Mouse (Mus musculus) intestine, embryonic 16.5 days (tissue): ENCODE data around the gene Tril. TPM values are rescaled to one million over a fixed set of nuclear protein-coding genes. Genes with fewer than 3 reads are reported as not detected.

ENCODE experiments used
- ATAC-seq: fragments of 200-750 bp; cut with Nextera tagmentation; 2 replicates; pipeline ENCODE4 v1.8.0; 2017; ENCODE audit warnings: moderate TSS enrichment, moderate library complexity
- H3K27ac ChIP-seq: fragments of 300-500 bp; sonication (generic); 2 replicates; pipeline ENCODE4 v1.5.1; 2014; ENCODE audit warnings: mild to moderate bottlenecking, low read length
- H3K27me3 ChIP-seq: fragments of 300-500 bp; sonication (generic); replicated peaks from 2 replicates; pipeline ENCODE4 v1.6.1; 2014; ENCODE audit warnings: low read length, control low read depth, mixed read lengths; ENCODE audit not compliant: control insufficient read depth, insufficient read depth
- H3K36me3 ChIP-seq: fragments of 300-500 bp; sonication (generic); 2 replicates; pipeline ENCODE4 v1.6.1; 2014; ENCODE audit warnings: low read length, control low read depth; ENCODE audit not compliant: control insufficient read depth, insufficient read depth
- H3K4me1 ChIP-seq: fragments of 300-500 bp; sonication (generic); 2 replicates; pipeline ENCODE4 v1.6.1; 2014; ENCODE audit warnings: low read length, control low read depth, mixed read lengths; ENCODE audit not compliant: control insufficient read depth, insufficient read depth
- H3K4me2 ChIP-seq: fragments of 300-500 bp; sonication (generic); 2 replicates; pipeline ENCODE4 v1.6.1; 2014; ENCODE audit warnings: low read depth, low read length, control low read depth
- H3K4me3 ChIP-seq: fragments of 300-500 bp; sonication (generic); 2 replicates; pipeline ENCODE4 v1.5.1; 2014; ENCODE audit warnings: mild to moderate bottlenecking, low read length
- H3K9ac ChIP-seq: fragments of 300-500 bp; sonication (generic); 2 replicates; pipeline ENCODE4 v1.6.1; 2014; ENCODE audit warnings: low read depth, low read length
- H3K9me3 ChIP-seq: fragments of 300-500 bp; sonication (generic); 2 replicates; pipeline ENCODE4 v1.6.1; 2016; ENCODE audit warnings: low read length, control low read depth; ENCODE audit not compliant: control insufficient read depth
- WGBS: fragments of 180-500 bp; shearing (Covaris S2); extraction: QIAGEN DNeasy Blood & Tissue Kit; methylation state at CpG from one replicate; pipeline ENCODE4 v1.1.7; 2014; 5-methylcytosine and 5-hydroxymethylcytosine counted together
- polyA plus RNA-seq: library from polyadenylated mRNA; unstranded; fragments of >200 nt; fragmentation: Nextera tagmentation; extraction: Ambion mirVana; gene quantifications from 2 replicates; pipeline ENCODE4 v1.2.1, GENCODE M21; 2015

Gene Tril
- polyA plus RNA-seq, 1 experiment from 2014 or later = 10.2 TPM

DNA sequence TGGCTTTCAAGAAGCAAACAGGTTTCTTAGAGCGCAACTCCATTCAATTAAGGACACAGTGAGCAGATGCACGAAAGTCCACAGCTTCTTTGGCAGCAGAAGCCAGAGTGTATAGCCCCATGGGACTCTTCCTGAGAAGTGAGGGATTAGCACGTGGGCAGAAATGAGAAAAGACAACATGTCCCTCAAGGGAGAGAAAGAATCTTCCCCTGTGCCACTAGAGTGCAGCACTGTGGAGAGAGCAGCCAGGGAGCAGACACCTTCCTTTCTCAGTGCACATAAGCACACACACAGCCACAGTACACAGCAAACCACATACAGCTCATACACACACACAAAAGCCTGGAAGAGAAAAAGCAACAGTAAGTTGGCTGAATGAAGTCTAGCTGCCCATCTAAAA lies 8.4 kb downstream of the Tril start:
- 77% methylated on average over 3 of the region's 3 CpGs for WGBS
- Histone ChIP-seq H3K4me2 (no peak overlapping the region), H3K4me1 (peaks cover 6% of the 10 kb centered on the region), H3K9me3 (no peaks in the 10 kb centered on the region), H3K27me3 (peaks cover 2% of the 10 kb centered on the region; the same call in 1 of the 2 replicates), H3K4me3 (no peak overlapping the region), H3K9ac (no peak overlapping the region), H3K36me3 (no peaks in the 10 kb centered on the region), H3K27ac (no peak overlapping the region)
- ATAC-seq = no peak

DNA sequence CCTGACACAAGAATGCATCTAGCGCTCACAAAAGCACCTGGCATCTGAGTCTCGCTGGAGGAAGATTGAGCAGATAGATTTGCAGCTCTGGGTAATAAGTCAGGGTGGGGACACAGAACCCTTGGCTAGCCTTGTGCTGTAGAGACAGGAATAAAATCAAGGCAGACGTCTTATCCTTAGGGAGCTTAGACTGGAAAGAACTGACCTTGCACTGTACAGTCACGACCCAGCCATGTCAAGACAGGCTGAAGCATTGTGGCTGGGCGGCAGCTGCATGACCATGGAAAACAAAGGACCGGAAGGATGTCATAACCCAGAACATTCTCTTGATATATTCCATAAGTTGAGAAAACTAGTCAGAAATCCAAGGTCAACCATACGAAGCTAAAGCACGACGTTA lies 11.8 kb downstream of the Tril start:
- 72% methylated on average over 9 of the region's 9 CpGs for WGBS
- H3K27ac ChIP-seq = no peak overlapping the region
- H3K36me3 ChIP-seq = no peaks in the 10 kb centered on the region
- no peaks in the 10 kb centered on the region for H3K9me3 ChIP-seq
- no peak overlapping the region for H3K4me3 ChIP-seq
- H3K4me2 ChIP-seq = no peak overlapping the region
- H3K4me1 ChIP-seq = no peaks in the 10 kb centered on the region
- ATAC-seq = no peak
- H3K27me3 ChIP-seq = no peaks in the 10 kb centered on the region
- no peak overlapping the region for H3K9ac ChIP-seq

DNA sequence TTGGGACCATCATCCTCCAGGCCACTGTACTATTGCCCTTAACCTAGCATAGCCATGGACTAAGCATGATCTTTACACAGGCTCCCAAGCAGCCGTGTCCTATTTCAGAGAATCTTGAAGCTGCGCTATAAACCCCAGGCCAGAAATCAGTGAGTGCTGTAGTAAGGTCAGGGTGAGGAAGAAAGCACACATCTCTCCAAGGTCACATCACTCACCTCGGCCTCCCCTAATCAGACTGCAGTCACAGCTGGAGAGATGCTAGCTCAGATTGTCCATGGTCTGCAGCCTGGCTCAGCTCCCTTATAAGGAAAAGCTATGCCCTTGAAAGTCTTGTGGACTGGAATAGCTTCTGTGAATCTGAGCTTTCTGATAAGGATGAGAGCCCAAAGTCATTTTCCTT lies 13.4 kb downstream of the Tril start:
- WGBS = 68% methylated on average over 3 of the region's 3 CpGs
- ATAC-seq = no peak
- H3K36me3 ChIP-seq = no peaks in the 10 kb centered on the region

DNA sequence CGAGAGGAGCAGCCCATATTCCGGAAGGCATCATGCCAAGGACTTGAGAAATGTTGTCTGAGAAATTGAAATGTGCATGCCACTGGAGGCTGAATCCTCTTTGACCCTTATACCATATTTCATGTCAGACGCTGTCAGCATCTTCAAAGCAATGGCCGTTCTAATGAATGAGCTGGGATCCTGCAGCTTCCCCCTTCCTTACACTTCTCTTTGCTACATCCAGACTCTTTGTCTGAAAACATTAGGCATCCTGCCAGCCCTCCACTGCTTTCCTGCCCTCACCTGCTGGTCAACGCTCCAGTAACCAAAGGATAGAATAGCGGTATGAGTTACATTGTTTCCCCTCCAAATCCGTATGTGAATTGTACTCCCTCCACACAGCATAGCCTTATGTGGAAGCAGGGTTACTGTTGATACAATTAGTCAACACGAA lies 14.0 kb downstream of the Tril start:
- H3K9me3 ChIP-seq = no peaks in the 10 kb centered on the region
- ATAC-seq = no peak
- no peak overlapping the region for H3K4me3 ChIP-seq
- H3K27me3 ChIP-seq = no peaks in the 10 kb centered on the region
- 52% methylated on average over 8 of the region's 8 CpGs for WGBS
- H3K9ac ChIP-seq = no peak overlapping the region
- H3K4me2 ChIP-seq = no peak overlapping the region
- no peaks in the 10 kb centered on the region for H3K36me3 ChIP-seq
- H3K27ac ChIP-seq = no peak overlapping the region
- H3K4me1 ChIP-seq = peaks cover 1% of the 10 kb centered on the region; the same call in 1 of the 2 replicates

More for the DNA sequence above, 13.4 kb downstream of the Tril start:
- Histone ChIP-seq H3K4me3 (no peak overlapping the region), H3K4me2 (no peak overlapping the region), H3K27me3 (no peaks in the 10 kb centered on the region), H3K4me1 (no peaks in the 10 kb centered on the region), H3K9ac (no peak overlapping the region), H3K27ac (no peak overlapping the region), H3K9me3 (no peaks in the 10 kb centered on the region)

DNA sequence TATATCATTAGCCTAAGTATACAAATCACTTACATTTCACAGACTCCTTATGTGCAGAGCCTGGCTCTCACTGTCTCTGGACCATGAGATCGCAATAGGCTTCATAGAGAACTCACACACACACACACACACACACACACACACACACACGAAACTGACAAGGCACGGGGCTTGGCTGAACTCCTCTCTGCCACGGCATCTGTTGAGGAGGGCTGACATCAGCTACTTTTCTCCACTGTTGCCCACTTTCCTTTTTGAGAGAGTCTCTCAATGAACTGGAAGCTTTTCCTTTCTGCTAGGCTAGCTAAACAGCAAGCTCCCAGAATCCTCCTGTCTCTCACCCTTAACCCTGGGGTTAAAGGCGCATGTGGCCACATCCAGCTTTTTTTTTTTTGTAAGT lies 14.6 kb downstream of the Tril start:
- WGBS = 76% methylated on average over 5 of the region's 5 CpGs
- peaks cover 4% of the 10 kb centered on the region; the same call in 1 of the 2 replicates for H3K4me1 ChIP-seq
- no peaks in the 10 kb centered on the region for H3K9me3 ChIP-seq
- no peaks in the 10 kb centered on the region for H3K27me3 ChIP-seq
- H3K36me3 ChIP-seq = no peaks in the 10 kb centered on the region
- H3K9ac ChIP-seq = no peak overlapping the region
- H3K27ac ChIP-seq = no peak overlapping the region
- no peak overlapping the region for H3K4me3 ChIP-seq
- ATAC-seq = no peak
- H3K4me2 ChIP-seq = no peak overlapping the region

DNA sequence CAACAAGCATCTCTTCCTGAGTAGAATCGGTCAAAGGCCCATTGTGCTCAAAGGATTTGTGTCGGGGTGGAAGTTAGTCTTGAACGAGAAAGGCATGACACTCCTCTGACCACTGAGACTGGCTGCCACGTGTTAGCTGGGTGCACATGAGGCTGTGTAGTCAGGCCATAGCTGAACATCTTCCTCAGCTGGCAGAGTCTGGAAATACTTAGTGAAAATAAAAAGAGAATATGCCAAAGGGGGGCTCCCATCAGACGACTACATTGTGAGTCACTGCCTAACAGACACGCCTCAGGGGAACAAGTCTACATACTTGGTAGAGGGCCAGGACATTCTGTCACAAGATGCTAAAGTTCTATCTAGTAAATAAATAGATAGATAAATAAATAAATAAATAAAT lies 16.5 kb downstream of the Tril start:
- Histone ChIP-seq H3K9me3 (no peaks in the 10 kb centered on the region), H3K4me1 (peaks cover 4% of the 10 kb centered on the region; the same call in 1 of the 2 replicates), H3K4me2 (no peak overlapping the region), H3K36me3 (no peaks in the 10 kb centered on the region), H3K9ac (no peak overlapping the region), H3K4me3 (no peak overlapping the region), H3K27ac (no peak overlapping the region), H3K27me3 (no peaks in the 10 kb centered on the region)
- 79% methylated on average over 6 of the region's 6 CpGs for WGBS
- no peak for ATAC-seq

DNA sequence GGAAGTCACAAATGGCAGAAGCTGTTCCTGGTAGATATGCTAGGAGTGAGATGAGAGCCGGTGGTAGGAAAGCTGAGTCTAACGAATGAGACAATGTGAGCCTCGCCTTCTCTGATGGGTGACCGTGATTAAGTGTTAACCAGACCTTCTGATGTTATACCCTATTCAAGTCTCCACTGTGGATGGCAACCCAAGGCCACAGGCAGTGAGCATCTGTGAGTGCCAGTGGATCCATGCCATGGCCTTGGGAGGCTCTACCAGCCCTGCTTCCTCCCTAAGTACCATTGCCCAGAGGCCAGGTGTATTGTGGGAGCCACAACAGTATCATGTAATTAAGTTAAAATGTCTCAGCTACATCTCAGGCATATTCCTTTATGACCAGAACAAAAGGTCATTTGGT lies 17.1 kb downstream of the Tril start:
- WGBS = 96% methylated on average over 4 of the region's 4 CpGs
- no peak overlapping the region for H3K4me3 ChIP-seq

DNA sequence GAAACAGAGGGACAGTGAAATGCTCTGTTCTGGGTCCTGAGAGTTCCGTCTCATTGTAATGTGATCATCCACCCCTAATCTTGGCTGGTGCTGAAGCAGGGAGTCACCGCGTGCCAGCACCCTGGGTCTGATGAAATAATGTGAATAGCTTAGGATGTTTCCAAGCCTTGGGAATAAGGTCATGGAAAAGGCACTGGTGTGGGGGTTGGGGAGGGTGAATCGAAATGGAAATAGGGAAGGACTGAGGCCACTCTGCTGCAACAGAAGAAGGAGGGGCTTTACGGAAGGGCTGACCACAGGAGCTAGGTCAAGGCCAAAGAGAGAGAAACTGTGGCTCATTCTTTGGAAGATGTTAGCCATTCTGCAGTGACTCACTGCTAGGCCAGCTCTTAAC lies 18.7 kb downstream of the Tril start:
- H3K27ac ChIP-seq = no peak overlapping the region
- no peaks in the 10 kb centered on the region for H3K9me3 ChIP-seq
- 62% methylated on average over 5 of the region's 5 CpGs for WGBS
- H3K9ac ChIP-seq = no peak overlapping the region
- no peak for ATAC-seq
- H3K4me2 ChIP-seq = no peak overlapping the region
- no peaks in the 10 kb centered on the region for H3K36me3 ChIP-seq
- H3K4me1 ChIP-seq = peaks cover 4% of the 10 kb centered on the region; the same call in 1 of the 2 replicates
- H3K27me3 ChIP-seq = no peaks in the 10 kb centered on the region
- no peak overlapping the region for H3K4me3 ChIP-seq

More for the DNA sequence above, 17.1 kb downstream of the Tril start:
- Histone ChIP-seq H3K27me3 (no peaks in the 10 kb centered on the region), H3K27ac (no peak overlapping the region), H3K4me1 (peaks cover 4% of the 10 kb centered on the region; the same call in 1 of the 2 replicates), H3K36me3 (no peaks in the 10 kb centered on the region), H3K9me3 (no peaks in the 10 kb centered on the region), H3K4me2 (no peak overlapping the region), H3K9ac (no peak overlapping the region)
- ATAC-seq = no peak

DNA sequence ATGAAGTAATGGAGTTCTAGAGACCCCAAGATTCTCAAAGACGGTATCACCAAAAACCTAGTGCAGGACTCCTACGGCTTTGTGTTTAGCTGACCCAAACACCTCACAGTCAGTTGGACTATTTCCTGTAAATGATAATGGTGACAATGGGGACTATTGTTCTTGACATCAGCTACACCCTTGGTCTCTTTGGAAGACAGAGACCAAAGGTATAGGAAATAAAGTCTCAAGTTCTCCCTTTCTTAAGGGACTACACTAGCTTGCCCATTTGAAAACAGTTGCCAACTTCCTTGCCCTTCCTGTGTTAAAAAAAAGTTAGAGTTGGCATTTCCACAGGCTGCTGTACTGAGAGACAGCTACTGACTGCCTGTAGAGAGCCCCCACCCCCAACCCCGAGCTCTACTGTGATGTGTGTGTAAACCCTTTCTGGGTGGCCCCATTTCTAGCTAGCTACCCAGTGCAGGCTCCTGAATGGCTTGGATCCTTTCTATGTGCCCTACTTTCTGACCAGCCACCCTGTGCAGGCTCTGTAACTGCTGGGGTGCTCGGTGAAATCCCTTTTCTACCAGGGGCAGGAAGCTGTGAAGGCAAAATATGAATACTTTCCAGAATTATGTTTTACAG lies 19.2 kb downstream of the Tril start:
- H3K9ac ChIP-seq = no peak overlapping the region
- no peaks in the 10 kb centered on the region for H3K36me3 ChIP-seq
- no peak; the same call in 1 of the 2 replicates for ATAC-seq
- peaks cover 4% of the 10 kb centered on the region; the same call in 1 of the 2 replicates for H3K4me1 ChIP-seq
- WGBS = 53% methylated on average over 4 of the region's 4 CpGs
- H3K27ac ChIP-seq = no peak overlapping the region
- no peak overlapping the region for H3K4me3 ChIP-seq
- H3K4me2 ChIP-seq = no peak overlapping the region
- no peaks in the 10 kb centered on the region for H3K27me3 ChIP-seq
- H3K9me3 ChIP-seq = no peaks in the 10 kb centered on the region

DNA sequence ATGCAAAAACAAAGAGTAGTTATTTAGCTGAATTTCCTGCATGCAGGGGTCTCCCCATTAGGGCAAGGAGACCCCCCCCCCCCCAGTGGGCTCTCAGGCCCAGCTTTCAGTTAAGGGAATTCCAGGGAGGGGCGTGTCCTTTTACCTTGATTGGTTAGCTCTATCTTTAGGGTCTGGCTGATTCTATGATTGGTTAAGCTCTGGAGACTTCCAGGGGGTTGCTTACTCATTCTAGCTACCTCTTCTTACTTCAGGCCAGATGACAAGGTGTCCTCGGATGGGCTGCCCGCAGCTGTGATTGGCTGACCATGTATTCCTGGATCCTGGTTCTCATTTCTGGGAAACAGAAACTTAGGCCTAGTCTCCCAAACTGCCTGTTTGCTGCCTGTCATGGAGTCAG lies 21.8 kb downstream of the Tril start:
- Histone ChIP-seq H3K27ac (no peak overlapping the region), H3K4me1 (peaks cover 4% of the 10 kb centered on the region; the same call in 1 of the 2 replicates), H3K9me3 (no peaks in the 10 kb centered on the region), H3K36me3 (no peaks in the 10 kb centered on the region), H3K4me3 (no peak overlapping the region), H3K27me3 (no peaks in the 10 kb centered on the region), H3K9ac (no peak overlapping the region), H3K4me2 (no peak overlapping the region)
- ATAC-seq = no peak
- WGBS = 83% methylated on average over 3 of the region's 3 CpGs
